Mouse (Mus musculus) stomach, embryonic 14.5 days (tissue): ENCODE measurements around the gene Swi5. TPM values are rescaled to one million over a fixed set of nuclear protein-coding genes. Genes with fewer than 3 reads are reported as not detected.

Source experiments
- ATAC-seq: fragments of 200-750 bp; cut with Nextera tagmentation; 2 replicates; pipeline ENCODE4 v1.8.0; 2017; ENCODE audit warnings: low read depth, moderate TSS enrichment; ENCODE audit not compliant: insufficient number of reproducible peaks, insufficient read depth, low FRiP score
- H3K27ac ChIP-seq: fragments of 300-500 bp; sonication (generic); 2 replicates; pipeline ENCODE4 v1.5.1; 2014; ENCODE audit warnings: mild to moderate bottlenecking, low read length, moderate library complexity, mixed read lengths
- H3K27me3 ChIP-seq: fragments of 300-500 bp; sonication (generic); 2 replicates; pipeline ENCODE4 v1.6.1; 2014; ENCODE audit warnings: low read length, control low read depth, mixed read lengths; ENCODE audit not compliant: control insufficient read depth, insufficient read depth
- H3K36me3 ChIP-seq: fragments of 300-500 bp; sonication (generic); 2 replicates; pipeline ENCODE4 v1.6.1; 2014; ENCODE audit warnings: mild to moderate bottlenecking, control low read depth, low read length, moderate library complexity, mixed read lengths; ENCODE audit not compliant: control insufficient read depth, insufficient read depth
- H3K4me1 ChIP-seq: fragments of 300-500 bp; sonication (generic); 2 replicates; pipeline ENCODE4 v1.6.1; 2014; ENCODE audit warnings: low read length, control low read depth, mixed read lengths; ENCODE audit not compliant: control insufficient read depth, insufficient read depth
- H3K4me2 ChIP-seq: fragments of 300-500 bp; sonication (generic); replicated peaks from 2 replicates; pipeline ENCODE4 v1.6.1; 2014; ENCODE audit warnings: low read depth, low read length, control low read depth
- H3K4me3 ChIP-seq: fragments of 300-500 bp; sonication (generic); 2 replicates; pipeline ENCODE4 v1.5.1; 2014; ENCODE audit warnings: low read depth, low read length, control low read depth
- H3K9ac ChIP-seq: fragments of 300-500 bp; sonication (generic); replicated peaks from 2 replicates; pipeline ENCODE4 v1.6.1; 2014; ENCODE audit warnings: low read depth, mild to moderate bottlenecking, control low read depth, low read length, moderate library complexity, mixed read lengths
- H3K9me3 ChIP-seq: fragments of 300-500 bp; sonication (generic); 2 replicates; pipeline ENCODE4 v1.6.1; 2016; ENCODE audit warnings: low read depth, low read length, control low read depth; ENCODE audit not compliant: control insufficient read depth
- WGBS: fragments of 180-500 bp; shearing (Covaris S2); extraction: QIAGEN DNeasy Blood & Tissue Kit; methylation state at CpG from one replicate; pipeline ENCODE4 v1.1.7; 2014; 5-methylcytosine and 5-hydroxymethylcytosine counted together
- polyA plus RNA-seq: library from polyadenylated mRNA; unstranded; fragments of >200 nt; fragmentation: Nextera tagmentation; extraction: Ambion mirVana; gene quantifications from 2 replicates; pipeline ENCODE4 v1.2.1, GENCODE M21; 2014

Swi5 gene
- polyA plus RNA-seq, 1 experiment from 2014 or later: 137 TPM

GRCm38 (mm10) chr2:32251791-32252527 is 35.9 kb downstream of the Swi5 start:
- H3K4me1 ChIP-seq: peaks cover 6% of the 10 kb centered on the region; the same call in 1 of the 2 replicates
- peak; percentile 64 for ATAC-seq
- H3K4me2 ChIP-seq: no peak overlapping the region
- no peak overlapping the region for H3K9ac ChIP-seq
- peaks cover 50% of the 10 kb centered on the region for H3K36me3 ChIP-seq
- H3K9me3 ChIP-seq: no peaks in the 10 kb centered on the region
- H3K4me3 ChIP-seq: no peak overlapping the region
- 77% methylated on average over 12 of the region's 12 CpGs for WGBS
- H3K27ac ChIP-seq: peak overlapping the region; percentile 55; the same call in 1 of the 2 replicates
- H3K27me3 ChIP-seq: no peaks in the 10 kb centered on the region

GRCm38 (mm10) chr2:32248377-32249361 is 39.2 kb downstream of the Swi5 start:
- WGBS: 74% methylated on average over 10 of the region's 10 CpGs
- H3K4me3 ChIP-seq: no peak overlapping the region
- H3K4me1 ChIP-seq: peaks cover 6% of the 10 kb centered on the region; the same call in 1 of the 2 replicates
- no peak for ATAC-seq
- H3K9me3 ChIP-seq: no peaks in the 10 kb centered on the region
- no peaks in the 10 kb centered on the region for H3K27me3 ChIP-seq
- H3K36me3 ChIP-seq: peaks cover 55% of the 10 kb centered on the region
- H3K9ac ChIP-seq: no peak overlapping the region
- no peak overlapping the region for H3K27ac ChIP-seq
- no peak overlapping the region for H3K4me2 ChIP-seq

DNA sequence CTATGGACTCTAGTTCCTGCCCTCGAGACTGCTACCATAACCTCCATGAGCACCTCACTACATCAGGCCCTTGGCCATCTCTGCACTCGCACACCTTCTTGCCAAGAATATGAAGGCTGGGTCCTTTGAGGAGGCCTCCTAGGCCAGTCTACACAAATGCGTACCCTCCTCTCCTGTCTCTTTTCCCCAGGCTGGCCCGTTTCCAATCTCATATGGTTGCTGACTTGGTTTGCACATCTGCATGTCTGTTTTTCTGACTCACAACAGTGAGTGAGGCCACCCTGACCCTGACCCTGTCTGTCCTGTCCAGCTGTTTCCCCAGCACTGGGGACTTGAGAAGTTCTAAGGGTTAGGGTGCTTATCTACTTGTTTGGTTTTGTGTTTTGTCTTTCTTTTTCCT is 41.1 kb downstream of the Swi5 start:
- no peaks in the 10 kb centered on the region for H3K27me3 ChIP-seq
- peaks cover 51% of the 10 kb centered on the region for H3K36me3 ChIP-seq
- H3K9ac ChIP-seq: no peak overlapping the region
- H3K4me3 ChIP-seq: no peak overlapping the region
- H3K4me2 ChIP-seq: no peak overlapping the region
- 0 out of 2 replicates have a peak, but pooled peaks cover 3% of the 10 kb centered on the region for H3K4me1 ChIP-seq
- ATAC-seq: no peak
- no peak overlapping the region for H3K27ac ChIP-seq
- WGBS: 83% methylated on average over 4 of the region's 4 CpGs
- H3K9me3 ChIP-seq: no peaks in the 10 kb centered on the region

DNA sequence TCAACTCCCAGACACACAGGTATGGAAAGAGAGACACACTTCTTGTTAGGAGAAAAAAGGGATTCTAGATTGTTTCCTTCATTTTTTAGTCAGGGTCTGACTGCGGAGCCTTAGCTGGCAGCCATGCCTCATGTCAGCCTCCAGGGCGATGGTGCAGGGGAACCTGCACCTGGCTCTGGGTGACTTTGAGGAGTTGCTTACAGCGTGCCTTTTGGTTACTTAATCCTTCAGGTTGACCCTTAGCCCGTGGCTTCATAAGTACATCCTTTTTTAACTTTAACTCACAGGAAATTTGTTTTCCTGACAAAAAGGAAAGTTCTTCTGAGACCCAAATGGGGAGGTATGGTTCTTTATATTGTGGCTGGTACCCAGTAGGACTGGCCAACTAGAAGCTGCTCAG is 44.9 kb downstream of the Swi5 start:
- Histone ChIP-seq H3K4me3 (no peak overlapping the region), H3K4me1 (no peaks in the 10 kb centered on the region), H3K36me3 (peaks cover 33% of the 10 kb centered on the region), H3K4me2 (no peak overlapping the region), H3K9me3 (no peaks in the 10 kb centered on the region), H3K27ac (no peak overlapping the region), H3K9ac (no peak overlapping the region), H3K27me3 (no peaks in the 10 kb centered on the region)
- ATAC-seq: no peak
- 78% methylated on average over 4 of the region's 4 CpGs for WGBS

GRCm38 (mm10) chr2:32240591-32240990 is 47.3 kb downstream of the Swi5 start:
- no peaks in the 10 kb centered on the region; the same call in 1 of the 2 replicates for H3K4me1 ChIP-seq
- no peak overlapping the region for H3K27ac ChIP-seq
- no peak for ATAC-seq
- no peak overlapping the region for H3K4me3 ChIP-seq
- WGBS: 79% methylated on average over 5 of the region's 5 CpGs
- no peak overlapping the region for H3K9ac ChIP-seq
- H3K27me3 ChIP-seq: no peaks in the 10 kb centered on the region
- H3K4me2 ChIP-seq: no peak overlapping the region
- H3K9me3 ChIP-seq: no peaks in the 10 kb centered on the region
- peaks cover 18% of the 10 kb centered on the region for H3K36me3 ChIP-seq

DNA sequence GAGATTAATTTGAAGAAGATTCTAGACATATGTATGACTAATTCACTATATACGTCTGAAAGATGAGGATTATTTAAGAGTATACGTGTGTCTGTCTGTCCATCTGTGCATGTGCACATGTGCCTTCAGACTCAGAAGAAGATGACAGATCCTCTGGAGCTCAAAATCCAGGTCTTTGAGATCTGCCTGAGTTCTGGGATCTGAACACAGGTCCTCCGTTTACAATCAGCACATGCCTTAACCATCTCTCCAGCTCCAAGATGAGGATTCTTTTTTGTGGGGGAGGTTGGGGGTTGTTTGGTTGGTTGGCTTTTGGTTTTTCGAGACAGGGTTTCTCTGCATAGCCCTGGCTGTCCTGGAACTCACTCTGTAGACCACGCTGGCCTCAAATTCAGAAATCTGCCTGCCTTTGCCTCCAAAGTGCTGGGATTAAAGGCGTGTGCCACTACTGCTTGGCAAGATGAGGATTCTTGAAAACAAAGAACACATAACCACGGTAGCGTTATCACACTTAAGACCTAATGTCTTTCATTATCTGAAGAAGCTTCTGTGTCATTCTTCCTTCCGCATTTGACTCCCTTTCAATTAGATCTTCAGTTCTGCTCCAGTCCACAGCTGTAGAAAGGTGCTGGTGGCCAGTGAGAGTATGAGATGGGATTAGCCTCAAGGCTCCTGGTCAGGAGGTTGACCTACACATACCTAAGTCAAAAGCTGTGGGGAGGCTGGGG is 49.0 kb downstream of the Swi5 start:
- peaks cover 10% of the 10 kb centered on the region; the same call in 1 of the 2 replicates for H3K4me1 ChIP-seq
- H3K36me3 ChIP-seq: peaks cover 10% of the 10 kb centered on the region
- ATAC-seq: no peak
- H3K27me3 ChIP-seq: no peaks in the 10 kb centered on the region
- H3K9ac ChIP-seq: no peak overlapping the region
- no peak overlapping the region for H3K4me2 ChIP-seq
- no peaks in the 10 kb centered on the region for H3K9me3 ChIP-seq
- H3K4me3 ChIP-seq: no peak overlapping the region
- WGBS: 92% methylated on average over 9 of the region's 9 CpGs
- no peak overlapping the region for H3K27ac ChIP-seq

DNA sequence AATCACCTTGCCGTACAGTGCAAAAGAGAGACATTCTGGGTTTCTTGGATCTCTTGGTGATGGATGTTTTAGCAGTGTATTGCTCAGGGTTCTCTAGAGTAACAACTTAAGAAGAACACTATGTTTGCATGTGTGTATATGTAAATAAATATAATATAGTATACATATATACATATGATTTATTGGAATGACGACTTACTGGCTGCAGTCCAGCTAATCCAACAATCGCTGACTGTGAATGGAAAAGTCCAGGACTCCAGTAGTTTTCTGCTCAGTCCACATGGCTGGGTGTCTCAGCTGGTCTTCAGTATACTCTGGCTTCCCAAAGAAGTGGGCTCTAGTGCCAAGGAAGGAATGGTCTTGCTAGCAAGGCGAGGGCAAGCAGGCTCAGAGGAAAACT is 50.3 kb downstream of the Swi5 start:
- Histone ChIP-seq H3K4me3 (peak overlapping the region; percentile 61), H3K36me3 (peaks cover 20% of the 10 kb centered on the region), H3K9ac (peak overlapping the region; percentile 52; the same call in 1 of the 2 replicates), H3K4me2 (peak overlapping the region; percentile 76), H3K4me1 (peaks cover 10% of the 10 kb centered on the region; the same call in 1 of the 2 replicates), H3K27ac (peak overlapping the region; percentile 92; the same call in 1 of the 2 replicates), H3K27me3 (no peaks in the 10 kb centered on the region), H3K9me3 (no peaks in the 10 kb centered on the region)
- no peak for ATAC-seq
- 36% methylated on average over 4 of the region's 4 CpGs for WGBS
